Mouse (Mus musculus): ENCODE data around the gene Lrfn2.

DNA sequence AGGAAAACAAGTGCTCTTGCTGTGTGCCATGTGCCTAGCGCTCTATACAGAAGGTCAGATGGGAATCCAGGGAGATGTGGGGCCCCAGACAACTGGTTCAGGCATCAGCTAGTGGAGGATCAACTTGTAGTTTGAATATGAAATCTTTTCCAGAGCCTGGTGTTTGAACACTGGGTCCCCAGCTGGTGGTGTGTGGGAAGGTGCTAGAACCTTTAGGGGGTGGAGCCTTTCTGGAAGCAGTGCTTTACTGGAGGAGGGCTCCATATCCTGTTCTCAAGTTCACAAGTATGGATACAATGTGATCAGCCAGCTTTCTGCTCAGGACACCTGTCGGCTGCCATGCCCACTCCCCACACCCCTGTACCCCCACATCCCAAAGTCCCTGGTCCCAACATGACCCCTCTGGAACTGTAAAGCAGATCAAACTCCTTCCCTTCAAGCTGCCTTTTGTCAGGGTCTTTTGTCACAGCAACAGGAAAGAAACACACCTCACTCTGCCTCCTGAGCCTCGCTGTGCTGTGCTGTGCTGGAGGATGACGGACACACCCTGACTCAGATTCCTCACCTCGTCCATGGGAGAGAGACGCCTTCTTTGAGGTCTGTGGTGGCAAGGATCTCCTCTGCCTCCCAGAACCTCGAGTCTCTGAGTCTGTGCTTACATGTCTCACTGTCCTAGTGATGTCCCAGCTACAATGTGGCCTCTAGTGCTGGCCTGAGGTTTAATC lies 81.9 kb downstream of the Lrfn2 start:
- no peak for TF ChIP-seq CTCF (conservative IDR thresholded peaks at IDR 0.05; ENCODE audit: low read length)
- no peak for TF ChIP-seq NANOG (IDR thresholded peaks at IDR 0.05; ENCODE audit: borderline replicate concordance, low read length)
- no peak for TF ChIP-seq POU5F1 (IDR thresholded peaks at IDR 0.05; ENCODE audit: borderline replicate concordance, low read length)

Data from E14TG2a.4 (cell line).